Comparison of ENCODE assay signal across 8 mouse cellular contexts in the genomic region with DNA sequence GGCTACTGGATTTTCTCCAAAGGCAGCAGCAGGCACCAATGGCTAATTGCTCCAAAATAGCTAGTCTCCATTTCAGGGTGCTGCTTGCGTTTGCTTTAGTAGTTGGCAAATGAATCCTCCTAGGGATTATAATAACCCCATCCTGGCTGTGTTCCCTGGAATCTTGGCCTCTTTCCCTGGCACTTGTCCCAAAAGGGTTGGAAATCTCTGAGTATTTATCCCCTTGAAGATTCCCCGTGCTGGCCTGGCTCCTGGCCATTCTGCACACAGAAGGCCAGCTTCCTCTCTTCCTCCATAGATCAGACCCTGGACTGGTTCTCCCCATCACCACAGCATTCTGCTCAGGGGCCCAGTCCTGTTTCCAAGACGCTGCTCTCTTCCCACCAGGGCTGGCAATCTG.
DNase-seq lines count a peak whose midpoint lies in the region; ATAC-seq lines count a peak whose summit lies in the region.

No protein-coding gene starts in this region.

- no peaks in the 10 kb centered on the region for H3K27me3 ChIP-seq in embryonic facial prominence, embryonic 14.5 days (replicated peaks; ENCODE audit: control insufficient read depth, insufficient read depth, low read length)
- peaks cover 4% of the 10 kb centered on the region; the same call in 1 of the 2 replicates for H3K27me3 ChIP-seq in heart, embryonic 15.5 days

- no peaks in the 10 kb centered on the region for H3K9me3 ChIP-seq in embryonic facial prominence, embryonic 14.5 days (ENCODE audit: control insufficient read depth, low read length)
- H3K9me3 ChIP-seq in heart, embryonic 15.5 days (replicated peaks): no peaks in the 10 kb centered on the region

- peak; percentile 1 to 18 for DNase-seq in spleen, postnatal 36 days (ENCODE audit: low spot score in 2 of 2)
- no peak for DNase-seq in spleen, adult 12 weeks (ENCODE audit: low spot score)
- DNase-seq in embryonic facial prominence, embryonic 14.5 days (ENCODE audit: low spot score): peak; percentile 91
- DNase-seq in layer of hippocampus, adult 9-10 months (ENCODE audit: low spot score): peak; percentile 69
- peak; percentile 74 for DNase-seq in lung, postnatal 36 days
- DNase-seq in testis, postnatal 10 days (ENCODE audit: low spot score): peak; percentile 61
- no peak for DNase-seq in thymus, postnatal 10 days (ENCODE audit: low spot score in 2 of 2)

- ATAC-seq in embryonic facial prominence, embryonic 14.5 days (ENCODE audit: low read depth): peak; percentile 77
- peak; percentile 30; the same call in 1 of the 2 replicates for ATAC-seq in heart, embryonic 15.5 days (replicated peaks; ENCODE audit: insufficient number of reproducible peaks, insufficient read depth, low FRiP score, low read depth)

- 7% methylated on average over 3 of the region's 3 CpGs for WGBS in embryonic facial prominence, embryonic 14.5 days
- 5% methylated on average over 3 of the region's 3 CpGs for WGBS in heart, embryonic 15.5 days

- H3K36me3 ChIP-seq in embryonic facial prominence, embryonic 14.5 days (ENCODE audit: control insufficient read depth, insufficient read depth, low read length): no peaks in the 10 kb centered on the region
- H3K36me3 ChIP-seq in heart, embryonic 15.5 days: no peaks in the 10 kb centered on the region

- no peak overlapping the region for H3K4me2 ChIP-seq in embryonic facial prominence, embryonic 14.5 days (ENCODE audit: low read depth, low read length)
- H3K4me2 ChIP-seq in heart, embryonic 15.5 days: no peak overlapping the region

- no peak overlapping the region for H3K4me3 ChIP-seq in embryonic facial prominence, embryonic 14.5 days (ENCODE audit: low read depth, low read length)
- no peak overlapping the region for H3K4me3 ChIP-seq in heart, embryonic 15.5 days

- no peak overlapping the region for H3K27ac ChIP-seq in embryonic facial prominence, embryonic 14.5 days (replicated peaks; ENCODE audit: low read depth, low read length)
- peak overlapping the region; percentile 24; the same call in 1 of the 2 replicates for H3K27ac ChIP-seq in heart, embryonic 15.5 days

- H3K9ac ChIP-seq in embryonic facial prominence, embryonic 14.5 days (ENCODE audit: low read depth, low read length): no peak overlapping the region
- no peak overlapping the region for H3K9ac ChIP-seq in heart, embryonic 15.5 days

- H3K4me1 ChIP-seq in embryonic facial prominence, embryonic 14.5 days (ENCODE audit: control insufficient read depth, insufficient read depth, low read length): peaks cover 15% of the 10 kb centered on the region
- peaks cover 27% of the 10 kb centered on the region for H3K4me1 ChIP-seq in heart, embryonic 15.5 days (replicated peaks)

Comparison
In these comparisons a context has a peak if more than half of its experiments do, and no peak if none do; other contexts are left out.
1. DNase-seq: peak in spleen, postnatal 36 days (2 of 2), embryonic facial prominence, embryonic 14.5 days (single experiment), layer of hippocampus, adult 9-10 months (single experiment), lung, postnatal 36 days (single experiment) and testis, postnatal 10 days (single experiment); none in spleen, adult 12 weeks (single experiment) and thymus, postnatal 10 days (0 of 2).